Mouse (Mus musculus) embryo, embryonic 10 days (tissue): ENCODE results near the gene Xlr.
A peak's percentile ranks its signal among the peaks of the same experiment; 100 is the strongest.
"Not testable (repeated sequence)": the region's sequence is repeated elsewhere in the genome, so short reads cannot be mapped to it uniquely, and the experiment has no call there.

Source experiments
- DNase-seq: peaks from one replicate; pipeline ENCODE4 v3.0.0-alpha.2; 2015; ENCODE audit warnings: low spot score

The Xlr gene

GRCm38 (mm10) chrX:53797519-53797918, at the start of gene Xlr:
TSS of gene Xlr (minus strand) at chrX:53797706.
- not testable (repeated sequence) for DNase-seq

GRCm38 (mm10) chrX:53799074-53799473, 1.6 kb upstream of the Xlr start:
- DNase-seq = peak; percentile 32

- no peak for DNase-seq
Measured at GRCm38 (mm10) chrX:53776276-53776675, 21.2 kb downstream of the Xlr start, which contains the start of gene Zfp36l3. TSS of gene Zfp36l3 (minus strand) at chrX:53776394.

GRCm38 (mm10) chrX:53757736-53758135, 39.8 kb downstream of the Xlr start, which contains the start of gene 1700013H16Rik:
TSS of gene 1700013H16Rik (minus strand) at chrX:53757831.
- DNase-seq = no peak

GRCm38 (mm10) chrX:53752851-53753250, 44.7 kb downstream of the Xlr start:
- no peak for DNase-seq

GRCm38 (mm10) chrX:53728967-53729366, 68.5 kb downstream of the Xlr start:
- no peak for DNase-seq
